ENCODE assay signal across 8 mouse cellular contexts in genomic region chr6:81924304-81924703, GRCm38 (mm10). TPM values are rescaled to one million over a fixed set of nuclear protein-coding genes. Genes with fewer than 3 reads are reported as not detected.
DNase-seq lines count a peak whose midpoint lies in the region; ATAC-seq and TF ChIP-seq lines count a peak whose summit lies in the region.

No protein-coding gene starts in this region.

- WGBS in hindbrain, embryonic 12.5 days = 19% methylated on average over 5 of the region's 5 CpGs
- WGBS in midbrain, embryonic 12.5 days = 17% methylated on average over 5 of the region's 5 CpGs

- peak overlapping the region; percentile 76 for H3K4me3 ChIP-seq in bone marrow macrophage, adult 2 months (ENCODE audit: insufficient read depth, low read length)
- peak overlapping the region; percentile 58 for H3K4me3 ChIP-seq in hindbrain, embryonic 12.5 days
- peak overlapping the region; percentile 89 for H3K4me3 ChIP-seq in midbrain, embryonic 12.5 days

- no peak overlapping the region for H3K27ac ChIP-seq in bone marrow macrophage, adult 2 months (ENCODE audit: insufficient read depth, low read depth, low read length)
- H3K27ac ChIP-seq in hindbrain, embryonic 12.5 days = no peak overlapping the region
- no peak overlapping the region for H3K27ac ChIP-seq in midbrain, embryonic 12.5 days (replicated peaks)

- no peak for ATAC-seq in hindbrain, embryonic 12.5 days (ENCODE audit: low FRiP score)
- ATAC-seq in midbrain, embryonic 12.5 days (ENCODE audit: low FRiP score, low read depth) = 0 out of 2 replicates have a peak, but pooled peaks have one; percentile 45
- no peak for ATAC-seq in monocyte, adult 5-6 weeks (replicated peaks; ENCODE audit: insufficient number of reproducible peaks, low FRiP score, low TSS enrichment, poor library complexity, severe bottlenecking)

- no peak for TF ChIP-seq POLR2A in bone marrow macrophage, adult 2 months (IDR thresholded peaks at IDR 0.05; ENCODE audit: borderline replicate concordance, low read depth, low read length)

- peak overlapping the region; percentile 82 for H3K9ac ChIP-seq in hindbrain, embryonic 12.5 days
- peak overlapping the region; percentile 95 for H3K9ac ChIP-seq in midbrain, embryonic 12.5 days (replicated peaks)

- peaks cover 23% of the 10 kb centered on the region for H3K36me3 ChIP-seq in hindbrain, embryonic 12.5 days
- peaks cover 33% of the 10 kb centered on the region for H3K36me3 ChIP-seq in midbrain, embryonic 12.5 days

- peaks cover 4% of the 10 kb centered on the region; the same call in 1 of the 2 replicates for H3K4me1 ChIP-seq in bone marrow macrophage, adult 2 months (ENCODE audit: control insufficient read depth, insufficient read depth, low read length)
- peaks cover 9% of the 10 kb centered on the region for H3K4me1 ChIP-seq in hindbrain, embryonic 12.5 days
- peaks cover 12% of the 10 kb centered on the region for H3K4me1 ChIP-seq in midbrain, embryonic 12.5 days

- no peaks in the 10 kb centered on the region for H3K9me3 ChIP-seq in hindbrain, embryonic 12.5 days (replicated peaks)
- no peaks in the 10 kb centered on the region for H3K9me3 ChIP-seq in midbrain, embryonic 12.5 days

- no peak for TF ChIP-seq CTCF in bone marrow macrophage, adult 2 months (IDR thresholded peaks at IDR 0.05; ENCODE audit: low read depth, low read length)

- peak; percentile 13 for DNase-seq in kidney, adult 9 months
- DNase-seq in kidney, postnatal 36 days = no peak
- no peak for DNase-seq in layer of hippocampus, adult 18-20 months (ENCODE audit: low spot score in 2 of 2)
- DNase-seq in adrenal gland, adult 18-20 months (ENCODE audit: low spot score in 2 of 2) = no peak

- peak overlapping the region; percentile 59 for H3K4me2 ChIP-seq in hindbrain, embryonic 12.5 days (replicated peaks)
- peak overlapping the region; percentile 71 for H3K4me2 ChIP-seq in midbrain, embryonic 12.5 days (replicated peaks)

- no peaks in the 10 kb centered on the region for H3K27me3 ChIP-seq in hindbrain, embryonic 12.5 days
- H3K27me3 ChIP-seq in midbrain, embryonic 12.5 days = no peaks in the 10 kb centered on the region

RNA-seq across cellular contexts. Expression of gene Gcfc2, which starts 0.8 kb away (rescaled TPM):
- polyA plus RNA-seq in bone marrow macrophage, adult 2 months (2012; ENCODE audit: insufficient read depth, insufficient read length, missing spikeins) = 9.1 and 18.6 TPM in 2 replicates
- polyA plus RNA-seq in hindbrain, embryonic 12.5 days (2016; fragmentation: Nextera tagmentation; extraction: Ambion mirVana) = 14.2 and 15.3 TPM in 2 replicates
- 14.9 and 17.0 TPM in 2 replicates for polyA plus RNA-seq in midbrain, embryonic 12.5 days (2016; fragmentation: Nextera tagmentation; extraction: Ambion mirVana)
- 22.2 to 33.6 TPM (median 28.0 TPM) in 3 replicates for total RNA-seq in monocyte, adult 5-6 weeks (2017)
- total RNA-seq in layer of hippocampus, adult 18-20 months (2021) = 1 to 10 TPM; 9.4 to 9.5 TPM
- total RNA-seq in adrenal gland, adult 18-20 months (2021) = 1 to 10 TPM; 6.2 to 7.0 TPM

RNA-seq across cellular contexts. Expression of gene Mrpl19, which starts 41.5 kb away (rescaled TPM):
- 18.3 and 22.3 TPM in 2 replicates for polyA plus RNA-seq in bone marrow macrophage, adult 2 months (2012; ENCODE audit: insufficient read depth, insufficient read length, missing spikeins)
- 48.9 and 50.8 TPM in 2 replicates for polyA plus RNA-seq in hindbrain, embryonic 12.5 days (2016; fragmentation: Nextera tagmentation; extraction: Ambion mirVana)
- polyA plus RNA-seq in midbrain, embryonic 12.5 days (2016; fragmentation: Nextera tagmentation; extraction: Ambion mirVana) = 47.6 and 50.8 TPM in 2 replicates
- total RNA-seq in monocyte, adult 5-6 weeks (2017) = 3.8 to 9.1 TPM (median 9.1 TPM) in 3 replicates
- 10 to 100 TPM; 33.9 to 38.3 TPM for total RNA-seq in layer of hippocampus, adult 18-20 months (2021)
- 10 to 100 TPM; 35.4 to 37.4 TPM for total RNA-seq in adrenal gland, adult 18-20 months (2021)
